Mouse (Mus musculus) cerebellum, adult 2 months (tissue): ENCODE data around the gene Ppp1r12a.

ENCODE experiments used
- CTCF ChIP-seq: fragments of 200-500 bp; IDR thresholded peaks from 2 replicates; pipeline ENCODE4 v1.5.1; 2011; ENCODE audit warnings: low read depth, mild to moderate bottlenecking, control low read depth, low read length, moderate library complexity, borderline replicate concordance; ENCODE audit not compliant: insufficient read depth
- POLR2A ChIP-seq: fragments of 200-500 bp; IDR thresholded peaks from 2 replicates; pipeline ENCODE4 v1.6.1; 2011; ENCODE audit warnings: low read length, control low read depth, borderline replicate concordance; ENCODE audit not compliant: insufficient read depth

DNA sequence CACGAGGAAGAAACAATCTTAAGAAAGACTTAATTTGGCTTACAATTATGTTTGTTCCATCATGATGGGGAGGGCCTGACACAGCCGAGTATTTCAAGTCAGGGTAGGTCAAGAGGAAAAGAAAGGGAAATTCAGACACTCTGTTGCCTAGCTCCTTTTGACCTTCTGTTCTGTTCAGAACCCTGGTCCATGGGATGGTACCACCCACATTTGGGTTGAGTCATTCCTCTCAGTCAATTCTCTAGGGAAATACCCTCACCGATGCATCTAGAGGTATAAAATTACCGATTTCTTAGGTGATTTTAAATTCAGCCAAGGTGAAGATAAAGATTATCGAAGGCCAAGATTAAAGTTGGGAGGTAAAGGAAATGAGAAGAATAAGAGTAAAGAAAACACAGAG lies 23.6 kb upstream of the Ppp1r12a start:
- TF ChIP-seq CTCF: no peak
- no peak for TF ChIP-seq POLR2A
